Mouse (Mus musculus) left cerebral cortex, postnatal 14 days (tissue): ENCODE measurements around the gene Cep295nl. TPM values are rescaled to one million over a fixed set of nuclear protein-coding genes. Genes with fewer than 3 reads are reported as not detected.
"Not testable (repeated sequence)": the region's sequence is repeated elsewhere in the genome, so short reads cannot be mapped to it uniquely, and the experiment has no call there.

ENCODE experiments used
- DNase-seq, 2 experiments: peaks; one replicate each; pipeline ENCODE4 v3.0.0; 2021 to 2022; ENCODE audit warnings: low spot score in 2 of 2, mixed read lengths in 1 of 2
- intact Hi-C: fragments of 180-260 bp; cut with DNase I; formaldehyde crosslinking; loops from one replicate; pipeline ENCODE4 v1.15.1; 2025
- long read RNA-seq, 2 experiments: library from polyadenylated mRNA; stranded (forward); transcript quantifications; one replicate each; pipeline ENCODE4 v2.0.0; 2021
- total RNA-seq, 2 experiments: library from RNA; stranded (reverse); gene quantifications; 2 replicates each; pipeline ENCODE4 v1.2.3; 2021

The Cep295nl gene
- total RNA-seq, result 1 to 10 TPM; 1.2 to 1.3 TPM
- long read RNA-seq, experiment 1, result 0 reads
- long read RNA-seq, experiment 2, result 0 reads

- intact Hi-C loops, result no loop called here
- no peak for DNase-seq
These were observed at the start of gene Cep295nl for GRCm38 (mm10) chr11:118342400-118342981. TSS of gene Cep295nl (minus strand) at chr11:118342500.

DNA sequence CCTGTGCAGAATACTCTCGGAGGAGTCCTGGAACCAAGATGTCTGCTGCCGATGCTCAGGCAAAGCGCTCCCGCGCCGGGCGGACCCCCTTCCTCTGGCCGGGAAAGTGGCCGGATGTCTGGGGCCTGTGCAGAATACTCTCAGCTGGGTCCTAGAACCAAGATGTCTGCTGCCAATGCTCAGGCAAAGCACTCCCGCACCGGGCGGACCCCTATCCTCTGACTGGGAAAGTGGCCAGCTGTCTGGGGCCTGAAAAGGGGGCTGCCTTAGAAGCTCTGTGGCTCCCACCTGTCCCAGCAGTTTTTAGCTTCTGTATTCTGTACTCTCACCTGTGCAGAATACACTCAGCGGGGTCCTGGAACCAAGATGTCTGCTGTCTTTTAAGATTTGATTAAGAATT, 45.5 kb upstream of the Cep295nl start:
- intact Hi-C loops, DNase-seq: not testable (repeated sequence)

DNA sequence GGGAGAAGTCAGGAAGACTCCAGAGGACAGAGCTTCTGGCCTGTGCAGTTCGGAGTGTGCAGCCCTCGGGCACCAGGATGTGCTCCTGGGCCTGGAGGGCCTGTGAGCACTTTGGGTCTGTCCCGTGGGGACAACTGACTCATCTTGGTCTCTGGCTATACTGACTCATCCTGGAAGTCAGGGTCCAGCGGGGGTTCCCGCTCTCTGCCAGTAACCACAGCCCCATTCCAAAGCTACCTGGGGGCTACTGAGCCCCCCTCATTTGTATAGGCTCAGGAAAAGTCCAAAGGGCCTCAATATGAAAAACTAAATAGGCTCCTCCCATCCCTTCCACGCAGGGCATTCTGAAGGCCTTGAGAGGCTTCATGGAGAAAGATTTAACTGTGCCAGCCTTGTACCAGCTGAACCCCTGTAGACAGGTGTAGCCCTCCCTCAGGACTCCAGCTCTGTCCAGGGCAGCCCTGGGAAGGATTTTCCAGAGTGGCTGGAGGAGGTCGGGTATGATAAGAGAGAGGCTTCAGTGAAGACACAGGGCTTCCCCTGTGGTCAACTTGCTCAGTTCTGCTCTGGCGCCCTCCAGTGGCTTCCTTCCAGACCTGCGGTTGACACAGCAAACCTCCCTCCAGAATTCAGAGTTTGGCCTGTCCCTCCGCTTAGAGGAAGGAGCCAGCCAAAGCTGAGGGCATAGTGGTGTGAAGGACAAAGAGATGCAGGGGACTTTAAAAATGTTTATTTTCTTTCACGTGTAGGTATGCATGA, 37.1 kb upstream of the Cep295nl start:
- intact Hi-C loops, result loop anchor here (2.0 kb wide), 1 partner anchor 61 kb away; no protein-coding TSS in a partner anchor
- peak; percentile 80 to 85 for DNase-seq

- no peak for DNase-seq
- intact Hi-C loops, result loop anchor here (2.0 kb wide), 1 partner anchor 60 kb away; no protein-coding TSS in a partner anchor
These were observed 36.4 kb upstream of the Cep295nl start for GRCm38 (mm10) chr11:118378656-118379055.

DNA sequence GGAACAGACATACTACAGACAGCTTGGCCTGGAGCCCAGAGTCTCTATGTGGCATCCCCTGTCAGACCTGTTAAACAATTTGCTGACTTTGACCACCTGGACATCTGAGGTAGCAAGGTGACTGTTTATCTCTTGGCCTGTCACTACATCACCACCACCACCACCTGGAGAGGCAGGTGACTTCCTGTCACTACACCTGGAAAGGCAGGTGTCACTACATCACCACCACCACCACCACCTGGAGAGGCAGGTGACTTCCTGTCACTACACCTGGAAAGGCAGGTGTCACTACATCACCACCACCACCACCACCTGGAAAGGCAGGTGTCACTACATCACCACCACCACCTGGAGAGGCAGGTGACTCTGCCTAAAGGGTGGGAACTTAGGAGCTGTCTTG, 34.0 kb upstream of the Cep295nl start:
- DNase-seq, intact Hi-C loops: not testable (repeated sequence)

- no peak for DNase-seq
- intact Hi-C loops, result no loop called here
These were observed 33.6 kb upstream of the Cep295nl start for GRCm38 (mm10) chr11:118375881-118376280.

GRCm38 (mm10) chr11:118375461-118375860, 33.2 kb upstream of the Cep295nl start:
- intact Hi-C loops, result no loop called here
- no peak for DNase-seq

- DNase-seq, result no peak
- intact Hi-C loops, result no loop called here
These were observed 32.7 kb upstream of the Cep295nl start for GRCm38 (mm10) chr11:118375006-118375405.

- DNase-seq, result no peak
- intact Hi-C loops, result no loop called here
These were observed 32.2 kb upstream of the Cep295nl start for GRCm38 (mm10) chr11:118374506-118374905.

DNA sequence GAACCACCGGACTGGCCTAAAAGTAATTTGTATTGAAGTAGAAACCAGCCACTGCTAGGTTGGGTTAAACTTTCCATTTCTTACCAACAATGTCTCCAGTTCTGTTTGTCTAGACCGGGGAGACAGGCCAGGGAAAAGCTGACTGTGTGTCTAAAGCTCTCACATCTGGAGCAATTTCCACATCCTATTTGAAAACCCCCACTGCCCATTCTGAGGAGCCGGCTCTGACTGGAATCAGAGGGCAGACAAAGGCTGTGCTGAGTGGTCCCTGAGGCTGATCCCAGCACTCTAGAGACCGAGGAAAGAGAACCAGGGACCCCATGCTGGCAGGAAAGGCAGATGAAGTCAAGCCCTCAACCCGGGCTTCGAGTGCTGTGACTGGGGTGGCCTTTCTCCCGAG, 30.3 kb upstream of the Cep295nl start:
- DNase-seq, result no peak
- intact Hi-C loops, result no loop called here

GRCm38 (mm10) chr11:118371876-118372275, 29.6 kb upstream of the Cep295nl start:
- intact Hi-C loops, result no loop called here
- DNase-seq, result no peak

GRCm38 (mm10) chr11:118369657-118370056, 27.4 kb upstream of the Cep295nl start:
- intact Hi-C loops, result no loop called here
- DNase-seq, result no peak

GRCm38 (mm10) chr11:118369251-118369650, 27.0 kb upstream of the Cep295nl start:
- intact Hi-C loops, result no loop called here
- no peak for DNase-seq

GRCm38 (mm10) chr11:118368330-118368729, 26.0 kb upstream of the Cep295nl start:
- peak in 1 of 2 experiments; percentile 62 for DNase-seq
- intact Hi-C loops, result no loop called here

- DNase-seq, result no peak
- intact Hi-C loops, result no loop called here
These were observed 24.3 kb upstream of the Cep295nl start for GRCm38 (mm10) chr11:118366559-118366958.

DNA sequence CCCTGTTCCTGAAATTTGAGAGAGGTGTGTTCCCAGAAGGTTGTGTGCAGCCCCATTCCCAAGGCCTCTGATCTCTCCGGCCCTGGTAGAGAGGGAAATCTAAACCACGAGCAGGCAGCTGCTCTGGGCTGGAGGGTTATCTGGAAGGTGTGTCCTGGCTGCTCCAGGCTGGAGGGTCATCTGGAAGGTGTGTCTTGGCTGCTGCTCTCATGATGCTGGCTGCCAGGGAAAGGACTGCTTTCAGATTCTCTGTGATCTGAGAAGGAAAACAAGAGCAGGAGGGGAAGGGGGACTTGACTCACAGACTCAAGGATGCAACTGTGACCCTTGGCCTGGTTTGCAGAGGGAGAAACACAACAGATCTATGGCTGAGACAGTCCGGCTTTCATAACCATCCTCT, 23.8 kb upstream of the Cep295nl start:
- intact Hi-C loops, result no loop called here
- no peak for DNase-seq

DNA sequence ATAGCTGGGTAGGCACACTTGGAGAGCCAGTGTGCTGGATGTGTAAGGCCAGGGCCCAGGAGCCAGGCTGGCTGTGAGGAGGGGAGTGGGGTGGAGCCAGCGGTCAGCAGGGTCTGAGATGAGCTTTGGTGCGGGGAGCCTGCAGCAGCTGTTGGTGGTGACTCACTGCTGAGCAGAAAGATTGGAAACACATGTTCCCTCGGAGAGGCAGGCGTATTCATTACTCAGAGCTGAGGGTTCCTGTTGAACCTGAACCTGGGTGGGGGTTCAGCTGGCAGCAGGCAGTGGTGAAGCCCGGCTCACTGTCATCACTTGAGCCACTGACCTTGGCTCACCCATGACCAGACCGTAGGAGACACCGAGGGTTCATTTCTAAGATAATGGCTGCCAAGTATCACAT, 22.9 kb upstream of the Cep295nl start:
- DNase-seq, result no peak
- intact Hi-C loops, result no loop called here

- no peak for DNase-seq
- intact Hi-C loops, result no loop called here
These were observed 21.7 kb upstream of the Cep295nl start for GRCm38 (mm10) chr11:118364021-118364420.

DNA sequence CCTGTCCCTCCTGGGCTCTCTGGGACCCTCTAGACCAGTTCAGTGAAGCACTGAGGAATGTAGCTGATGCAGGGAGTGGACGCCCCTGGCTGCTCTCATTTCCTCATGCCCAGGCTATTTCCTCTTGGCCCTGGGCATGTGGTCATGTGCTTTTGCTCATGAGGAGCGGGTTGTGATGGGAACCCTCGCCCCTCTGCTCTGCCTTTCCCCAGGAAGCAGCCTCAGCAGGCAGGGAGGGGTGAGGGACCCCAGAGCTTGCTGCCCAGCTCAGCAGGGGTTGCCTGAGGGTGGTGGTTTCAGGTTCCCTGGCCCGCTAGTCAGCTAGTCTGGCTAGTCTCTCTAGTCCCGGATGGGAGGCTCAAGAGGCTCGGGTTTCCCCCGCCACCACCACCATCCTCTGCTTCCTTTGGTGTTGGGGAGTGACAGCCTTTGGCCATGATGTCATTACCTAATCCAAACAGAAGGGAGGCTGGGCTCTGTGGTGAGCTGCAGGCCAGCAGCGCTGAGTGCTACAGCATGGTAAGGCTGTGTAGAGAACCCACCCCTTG, 20.7 kb upstream of the Cep295nl start:
- intact Hi-C loops, result no loop called here
- no peak for DNase-seq

- no peak for DNase-seq
- intact Hi-C loops, result no loop called here
These were observed 20.2 kb upstream of the Cep295nl start for GRCm38 (mm10) chr11:118362501-118362900.

DNA sequence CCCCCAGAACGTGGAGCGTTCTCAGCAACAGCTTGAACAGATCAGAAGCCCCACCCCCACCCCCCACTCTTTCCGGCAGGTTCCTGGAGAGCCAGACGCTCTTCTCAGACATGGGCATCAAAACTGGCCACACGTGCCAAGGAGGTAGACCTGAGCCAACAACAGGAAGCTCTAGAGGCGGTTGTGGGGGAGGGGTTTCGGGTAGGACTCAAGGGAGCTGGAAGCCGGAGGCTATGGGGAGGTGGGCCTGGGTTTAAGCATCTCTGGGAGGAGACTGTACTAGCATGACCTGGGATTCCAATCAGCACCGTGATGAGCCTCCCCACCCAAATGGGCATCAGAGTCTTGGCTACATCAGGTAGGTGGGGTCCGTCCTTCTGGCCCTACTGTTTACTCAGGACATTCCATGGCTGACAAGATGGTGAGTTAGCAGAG, 18.6 kb upstream of the Cep295nl start:
- intact Hi-C loops, result no loop called here
- no peak for DNase-seq
